Mouse (Mus musculus) frontal cortex, postnatal 10 days (tissue): ENCODE data around the gene Gm28041.
"Not testable (repeated sequence)": the region's sequence is repeated elsewhere in the genome, so short reads cannot be mapped to it uniquely, and the experiment has no call there.

Source experiments
- DNase-seq, 2 experiments: peaks; one replicate each; pipeline ENCODE4 v3.0.0; 2022; ENCODE audit warnings: low spot score in 2 of 2, mixed read lengths in 1 of 2

Gene Gm28041

GRCm38 (mm10) chr13:67375050-67375911 is at the start of gene Gm28041, which contains the start of gene Zfp456:
Gene Gm28041, minus strand, starts transcription at chr13:67375733.
Gene Zfp456, minus strand, starts transcription at chr13:67375810.
- DNase-seq, result peak; percentile 18 to 41

GRCm38 (mm10) chr13:67422532-67422931 is 47.0 kb upstream of the Gm28041 start:
- not testable (repeated sequence) for DNase-seq

- peak in 1 of 2 experiments; percentile 22 for DNase-seq
These were observed 45.8 kb upstream of the Gm28041 start, which contains the start of gene Zfp459 for GRCm38 (mm10) chr13:67421207-67421857. Gene Zfp459, minus strand, starts transcription at chr13:67421418.

- no peak for DNase-seq
These were observed 45.1 kb upstream of the Gm28041 start for GRCm38 (mm10) chr13:67420558-67421206.

- DNase-seq, result no peak
These were observed 41.3 kb upstream of the Gm28041 start for GRCm38 (mm10) chr13:67416811-67417210.

GRCm38 (mm10) chr13:67415759-67416158 is 40.2 kb upstream of the Gm28041 start:
- DNase-seq, result no peak

- not testable (repeated sequence) for DNase-seq
These were observed 38.1 kb upstream of the Gm28041 start for GRCm38 (mm10) chr13:67413634-67414033.

- DNase-seq, result peak; percentile 21 to 66
These were observed 23.8 kb upstream of the Gm28041 start, which contains the start of gene Zfp429 for GRCm38 (mm10) chr13:67399183-67399903. Gene Zfp429, minus strand, starts transcription at chr13:67399819.

GRCm38 (mm10) chr13:67376255-67376654 is 722 bp upstream of the Gm28041 start:
- DNase-seq, result not testable (repeated sequence)

GRCm38 (mm10) chr13:67360131-67360744 is 15.3 kb downstream of the Gm28041 start, which contains the start of the genes Gm28044 and Zfp953:
Gene Gm28044, minus strand, starts transcription at chr13:67360536.
Gene Zfp953, minus strand, starts transcription at chr13:67360605.
- peak; percentile 64 to 86 for DNase-seq

- no peak for DNase-seq
These were observed 23.7 kb downstream of the Gm28041 start for GRCm38 (mm10) chr13:67351854-67352253.

GRCm38 (mm10) chr13:67343422-67343821 is 32.1 kb downstream of the Gm28041 start:
- DNase-seq, result no peak

- no peak for DNase-seq
These were observed 42.7 kb downstream of the Gm28041 start for GRCm38 (mm10) chr13:67332877-67333276.

- peak; percentile 57 to 70 for DNase-seq
These were observed 43.4 kb downstream of the Gm28041 start, which contains the start of gene Zfp595 for GRCm38 (mm10) chr13:67332019-67332724. Gene Zfp595, minus strand, starts transcription at chr13:67332570.

GRCm38 (mm10) chr13:67306718-67307117 is 68.8 kb downstream of the Gm28041 start:
- no peak for DNase-seq

GRCm38 (mm10) chr13:67305822-67306672 is 69.5 kb downstream of the Gm28041 start, which contains the start of gene Zfp457:
Gene Zfp457, minus strand, starts transcription at chr13:67306485.
- peak; percentile 88 to 89 for DNase-seq
